Mouse (Mus musculus) embryonic fibroblast, embryonic 13.5 days (primary cell): Measurements from ENCODE around the gene Sf3a1.

Source experiments
- CTCF ChIP-seq: IDR thresholded peaks from 2 replicates; pipeline ENCODE4 v1.5.1; 2011; ENCODE audit warnings: mild to moderate bottlenecking, control low read depth, low read length, moderate library complexity, borderline replicate concordance; ENCODE audit not compliant: insufficient read depth
- POLR2A ChIP-seq: IDR thresholded peaks from 2 replicates; pipeline ENCODE4 v1.6.1; 2011; ENCODE audit warnings: low read depth, mild to moderate bottlenecking, control low read depth, low read length, moderate library complexity

- TF ChIP-seq CTCF (no peak), POLR2A (no peak)
These were observed 46.4 kb downstream of the Sf3a1 start for GRCm38 (mm10) chr11:4206563-4206962.
